Mouse (Mus musculus): Measurements from ENCODE around the gene Gpatch11. TPM values are rescaled to one million over a fixed set of nuclear protein-coding genes. Genes with fewer than 3 reads are reported as not detected.

Gene Gpatch11
- polyA plus RNA-seq, 1 experiment, result 14.5 TPM

GRCm38 (mm10) chr17:78895394-78895793 is 60.0 kb downstream of the Gpatch11 start:
- H3ac ChIP-seq (ENCODE audit: control insufficient read depth, insufficient read length, low read depth), result no peak overlapping the region
- H3K79me2 ChIP-seq (ENCODE audit: control insufficient read depth, insufficient read depth), result no peaks in the 10 kb centered on the region
- no peaks in the 10 kb centered on the region for H3K79me3 ChIP-seq (ENCODE audit: low read depth)
- no peaks in the 10 kb centered on the region for H3K27me3 ChIP-seq (ENCODE audit: control insufficient read depth, insufficient read depth, insufficient read length)
- H3K4me3 ChIP-seq (ENCODE audit: insufficient read depth, poor library complexity, severe bottlenecking), result no peak overlapping the region
- no peaks in the 10 kb centered on the region for H3K36me3 ChIP-seq (ENCODE audit: control insufficient read depth, insufficient read depth)
- TF ChIP-seq CEBPB (IDR thresholded peaks at IDR 0.05; ENCODE audit: low read depth) (no peak), MYOD1 (IDR thresholded peaks at IDR 0.05; ENCODE audit: control insufficient read depth, insufficient read length, low read depth) (no peak), MYOG (IDR thresholded peaks at IDR 0.05; ENCODE audit: control insufficient read depth, extremely low read depth, insufficient read length) (no peak), MAX (IDR thresholded peaks at IDR 0.05) (no peak), USF1 (IDR thresholded peaks at IDR 0.05; ENCODE audit: low read depth) (no peak), CTCF (IDR thresholded peaks at IDR 0.05; ENCODE audit: control insufficient read depth, insufficient read depth, insufficient read length) (no peak), FOSL1 (IDR thresholded peaks at IDR 0.05; ENCODE audit: insufficient read depth, low read length, poor library complexity, severe bottlenecking) (no peak)

Other genes starting within 250 kb of the Gpatch11 start
- 4.6 TPM for gene Strn, start 98.4 kb upstream of the Gpatch11 start, polyA plus RNA-seq (2012; fragmentation: generic; extraction: Trizol)
- gene Heatr5b, start 203 bp upstream of the Gpatch11 start, polyA plus RNA-seq (2012; fragmentation: generic; extraction: Trizol), result 11.7 TPM
- 2.4 TPM for gene Eif2ak2, start 47.0 kb downstream of the Gpatch11 start, polyA plus RNA-seq (2012; fragmentation: generic; extraction: Trizol)
- gene Sult6b1, start 71.4 kb downstream of the Gpatch11 start, polyA plus RNA-seq (2012; fragmentation: generic; extraction: Trizol), result 0.04 TPM
- gene Cebpzos, start 80.9 kb downstream of the Gpatch11 start, polyA plus RNA-seq (2012; fragmentation: generic; extraction: Trizol), result 25.6 TPM
- gene Cebpz, start 101.5 kb downstream of the Gpatch11 start, polyA plus RNA-seq (2012; fragmentation: generic; extraction: Trizol), result 11.3 TPM
- gene Ndufaf7, start 101.6 kb downstream of the Gpatch11 start, polyA plus RNA-seq (2012; fragmentation: generic; extraction: Trizol), result 13.0 TPM
- 12.8 TPM for gene Prkd3, start 185.2 kb downstream of the Gpatch11 start, polyA plus RNA-seq (2012; fragmentation: generic; extraction: Trizol)
- gene Qpct, start 216.3 kb downstream of the Gpatch11 start, polyA plus RNA-seq (2012; fragmentation: generic; extraction: Trizol), result 0.71 TPM